Mouse (Mus musculus) thymus, postnatal 10 days (tissue): Measurements from ENCODE around the gene Zbtb43.
A peak's percentile ranks its signal among the peaks of the same experiment; 100 is the strongest.

Experiments used
- DNase-seq, 2 experiments: peaks; one replicate each; pipeline ENCODE4 v3.0.0; 2021; ENCODE audit warnings: low spot score in 2 of 2

Gene Zbtb43

GRCm38 (mm10) chr2:33454816-33455215 is 13.5 kb downstream of the Zbtb43 start:
- DNase-seq = no peak

DNA sequence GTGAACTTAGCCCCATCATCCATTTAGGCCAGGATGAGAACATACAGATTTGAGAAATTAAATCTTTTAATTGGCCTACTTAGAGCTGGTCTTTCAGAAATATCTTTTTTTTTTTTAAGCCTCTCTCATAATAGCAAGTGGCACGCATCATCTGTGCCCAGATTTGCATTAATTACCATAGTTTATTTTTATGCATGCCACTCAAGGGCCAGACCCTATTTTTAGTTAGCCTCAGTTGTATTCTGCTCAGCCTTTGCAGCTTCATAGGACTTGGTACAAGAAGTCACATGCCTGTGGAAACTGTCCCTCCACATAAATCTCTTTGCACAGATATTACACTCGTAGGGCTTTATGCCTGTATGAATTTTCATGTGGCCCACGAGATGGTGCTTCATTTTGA is 14.9 kb downstream of the Zbtb43 start:
- DNase-seq = no peak

- DNase-seq = no peak
These were observed 15.6 kb downstream of the Zbtb43 start for GRCm38 (mm10) chr2:33452721-33453120.

- no peak for DNase-seq
These were observed 16.2 kb downstream of the Zbtb43 start for GRCm38 (mm10) chr2:33452140-33452539.

DNA sequence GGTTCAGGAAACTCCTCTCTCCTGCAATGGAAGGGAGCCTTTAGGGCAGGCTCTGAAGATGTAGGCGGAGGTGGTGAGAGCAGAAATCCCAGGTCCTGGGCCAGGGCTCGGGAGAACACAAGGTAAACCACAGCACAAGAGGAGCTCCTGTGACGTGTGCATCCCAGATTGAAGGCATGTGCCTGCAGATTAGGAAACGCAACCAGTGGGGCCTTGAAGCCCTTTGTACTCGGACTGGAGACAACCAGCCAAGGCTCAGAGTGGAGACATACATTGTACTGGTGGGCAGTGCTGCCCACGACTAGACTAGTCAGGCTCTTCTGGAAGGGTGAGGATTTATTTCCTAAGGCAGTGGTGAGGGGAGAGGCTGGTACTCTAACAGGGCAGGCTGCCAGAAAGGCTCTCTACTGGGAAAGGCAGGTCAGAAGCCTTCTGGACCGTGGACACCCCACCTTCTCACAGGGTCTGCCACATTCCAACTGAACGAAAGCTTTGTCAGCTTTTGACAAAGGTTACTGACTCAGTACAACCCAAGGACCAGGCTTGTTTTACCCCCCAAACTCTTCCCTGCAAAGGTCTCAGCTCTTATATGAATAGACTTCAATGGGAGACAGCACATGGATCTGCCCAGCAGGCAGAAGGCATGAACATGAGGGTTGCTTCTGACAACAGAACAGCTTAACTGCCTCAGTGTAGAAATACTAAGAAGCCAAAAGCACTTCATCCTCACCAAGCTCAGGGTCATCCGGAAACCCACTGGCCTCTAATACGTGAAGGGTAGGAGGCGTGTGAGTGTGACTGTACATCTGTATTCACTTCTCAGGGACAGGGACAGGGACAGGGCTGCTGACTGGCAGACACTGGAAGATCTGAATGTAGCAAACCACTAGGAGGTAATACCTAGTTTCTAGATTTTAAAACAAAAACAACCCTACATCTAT is 17.1 kb downstream of the Zbtb43 start:
- no peak for DNase-seq

DNA sequence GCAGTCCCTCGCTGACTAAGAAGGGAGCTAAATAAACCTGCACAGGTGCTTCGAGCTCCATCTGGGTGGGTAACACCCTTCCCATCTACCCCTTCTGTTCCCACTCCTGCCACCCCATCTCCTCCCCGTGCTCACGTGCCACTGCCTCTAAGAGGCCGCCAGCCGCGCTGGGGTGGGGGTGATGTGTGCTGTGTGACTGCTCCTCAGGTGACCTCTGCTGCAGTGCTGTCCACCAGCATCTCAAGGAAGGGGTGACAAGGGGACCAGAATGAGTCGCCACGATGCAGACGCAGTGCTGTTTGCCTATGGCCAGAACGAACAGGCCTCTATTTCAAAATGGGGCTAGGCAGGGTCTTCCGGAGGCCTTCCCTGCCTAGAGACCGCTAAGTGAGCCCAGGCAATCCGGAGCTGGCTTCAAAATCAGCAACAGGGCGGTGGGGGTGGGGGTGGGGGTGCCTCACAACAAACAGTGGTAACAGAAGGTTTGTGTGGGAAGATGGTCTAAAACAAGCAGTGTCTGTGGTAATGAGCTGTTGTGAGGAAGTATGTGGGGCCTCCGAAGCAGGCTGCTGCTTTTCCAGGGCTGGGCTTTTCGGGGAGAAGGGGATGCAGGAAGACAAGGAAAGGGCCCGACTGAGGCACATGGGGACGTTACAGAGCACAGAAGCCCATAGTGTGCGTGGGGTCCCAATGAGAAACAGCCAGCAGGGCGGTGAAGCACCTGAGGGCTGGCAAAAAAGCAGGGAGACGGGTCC is 19.1 kb downstream of the Zbtb43 start:
- no peak for DNase-seq

DNA sequence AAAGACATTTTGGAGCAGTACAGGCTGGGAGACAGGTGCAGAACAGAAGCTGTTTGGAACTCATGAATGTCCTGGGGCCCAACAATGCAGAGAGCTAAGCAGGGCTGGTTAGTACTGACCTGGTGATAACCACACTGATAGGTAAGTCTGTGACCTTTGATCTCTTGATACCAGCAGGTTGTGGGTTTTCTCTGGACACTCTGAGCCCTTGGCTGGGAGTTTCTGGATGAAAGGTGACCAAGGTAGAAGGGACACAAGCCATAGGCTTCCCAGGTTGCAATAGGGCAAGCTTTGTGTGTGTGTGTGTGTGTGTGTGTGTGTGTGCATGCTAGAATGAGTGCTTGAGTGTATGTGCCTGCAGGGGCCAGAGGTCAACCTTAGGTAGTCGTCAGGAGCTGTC is 21.6 kb downstream of the Zbtb43 start:
- no peak for DNase-seq

GRCm38 (mm10) chr2:33445741-33446140 is 22.6 kb downstream of the Zbtb43 start:
- no peak for DNase-seq

GRCm38 (mm10) chr2:33444862-33445261 is 23.5 kb downstream of the Zbtb43 start:
- no peak for DNase-seq

GRCm38 (mm10) chr2:33444358-33444757 is 24.0 kb downstream of the Zbtb43 start:
- no peak for DNase-seq

- no peak for DNase-seq
These were observed 25.7 kb downstream of the Zbtb43 start for GRCm38 (mm10) chr2:33442701-33443100.

- peak in 1 of 2 experiments; percentile 25 for DNase-seq
These were observed 27.5 kb downstream of the Zbtb43 start for GRCm38 (mm10) chr2:33440893-33441292.

GRCm38 (mm10) chr2:33439980-33440670 is 28.2 kb downstream of the Zbtb43 start:
- no peak for DNase-seq

DNA sequence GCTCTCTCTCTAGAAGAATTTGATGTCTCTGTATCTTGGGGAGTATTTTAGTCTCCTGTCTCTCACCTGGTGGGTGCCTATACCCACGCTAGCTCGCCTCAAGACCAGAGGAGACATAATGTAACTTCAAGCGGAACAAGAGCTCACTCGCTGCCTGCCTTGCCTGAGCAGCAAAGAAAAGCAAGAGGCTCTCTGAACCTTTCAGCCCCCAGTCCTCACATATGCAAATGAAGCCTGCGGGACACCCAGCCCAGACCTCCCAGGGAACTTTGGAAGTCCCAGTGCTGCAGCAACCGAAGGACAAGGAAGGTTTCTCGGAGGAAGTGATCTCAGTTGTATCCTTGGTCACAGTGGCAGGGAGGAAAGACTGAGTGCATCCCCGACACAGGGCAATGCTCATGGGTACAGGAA is 28.9 kb downstream of the Zbtb43 start:
- DNase-seq = no peak

GRCm38 (mm10) chr2:33438377-33438776 is 30.0 kb downstream of the Zbtb43 start:
- no peak for DNase-seq

GRCm38 (mm10) chr2:33437184-33437583 is 31.2 kb downstream of the Zbtb43 start:
- DNase-seq = no peak

- no peak for DNase-seq
These were observed 32.3 kb downstream of the Zbtb43 start for GRCm38 (mm10) chr2:33436035-33436580.

- DNase-seq = no peak
These were observed 33.2 kb downstream of the Zbtb43 start for GRCm38 (mm10) chr2:33435036-33435650.

DNA sequence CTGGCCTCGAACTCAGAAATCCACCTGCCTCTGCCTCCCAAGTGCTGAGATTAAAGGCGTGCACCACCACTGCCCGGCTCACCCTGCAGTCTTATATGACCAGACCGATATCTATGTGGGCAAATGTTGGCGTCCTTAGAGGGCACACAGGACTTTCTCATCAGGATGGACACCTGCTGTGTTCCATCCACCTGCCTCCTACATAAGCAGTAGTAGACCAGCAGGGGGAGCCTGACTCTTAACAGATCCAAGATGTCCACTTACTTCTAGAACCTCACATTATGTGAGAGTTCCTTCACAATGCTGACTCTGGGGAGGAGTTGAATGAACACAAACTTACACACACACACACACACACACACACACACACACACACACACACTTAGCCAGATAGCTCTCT is 35.5 kb downstream of the Zbtb43 start:
- peak; percentile 25 to 73 for DNase-seq

DNA sequence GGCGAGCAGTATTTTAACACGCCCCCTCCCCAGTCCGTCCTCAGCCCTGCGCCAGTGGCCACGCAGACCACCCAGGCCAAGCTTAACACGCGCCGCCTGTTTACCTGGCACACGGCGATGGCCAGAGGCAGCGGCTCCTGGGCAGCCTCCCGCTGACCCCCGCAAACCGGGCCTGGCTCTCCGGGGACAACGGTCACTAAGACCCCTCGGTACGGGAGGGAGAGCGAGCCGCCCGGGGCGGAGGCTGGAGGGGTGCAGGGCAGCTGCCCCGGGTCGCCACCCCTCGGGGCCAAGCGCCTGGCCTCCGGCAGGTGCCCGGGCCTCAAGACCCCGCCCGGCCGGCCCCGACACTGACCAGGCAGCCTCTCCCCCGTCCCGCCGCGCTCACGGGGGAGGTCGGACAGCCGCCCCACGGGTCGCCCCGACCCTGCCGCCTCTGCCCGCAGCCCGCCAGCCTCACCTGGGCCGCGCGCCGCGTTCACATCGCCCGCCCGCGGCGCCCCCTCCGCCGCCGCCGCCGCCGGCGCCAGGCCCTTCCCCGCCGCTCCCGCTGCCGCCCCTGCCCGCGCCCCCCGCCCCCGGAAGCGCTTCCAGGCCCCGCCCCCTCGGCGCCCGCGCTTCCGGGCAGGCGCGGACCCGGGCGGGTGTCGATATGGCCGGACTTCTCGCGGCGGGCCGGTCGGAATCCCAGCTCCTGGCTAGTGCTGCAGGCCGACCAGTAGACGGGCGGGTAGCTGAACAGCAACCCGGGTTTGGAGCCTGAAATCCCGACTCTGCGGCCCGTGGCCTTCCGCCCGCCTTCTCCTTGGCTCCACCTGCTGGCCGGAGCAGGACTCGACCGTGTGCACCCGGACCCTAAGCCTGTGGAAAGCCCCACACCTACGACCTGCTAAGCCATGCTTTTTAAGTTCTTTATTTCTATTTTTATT is 37.3 kb downstream of the Zbtb43 start, which contains the start of gene Zbtb34:
Zbtb34 (minus strand) TSS at position 554 of the 929 bp plus-strand sequence.
- DNase-seq = peak; percentile 52 to 74
